ENCODE assay signal across 16 mouse cellular contexts in the genomic region with DNA sequence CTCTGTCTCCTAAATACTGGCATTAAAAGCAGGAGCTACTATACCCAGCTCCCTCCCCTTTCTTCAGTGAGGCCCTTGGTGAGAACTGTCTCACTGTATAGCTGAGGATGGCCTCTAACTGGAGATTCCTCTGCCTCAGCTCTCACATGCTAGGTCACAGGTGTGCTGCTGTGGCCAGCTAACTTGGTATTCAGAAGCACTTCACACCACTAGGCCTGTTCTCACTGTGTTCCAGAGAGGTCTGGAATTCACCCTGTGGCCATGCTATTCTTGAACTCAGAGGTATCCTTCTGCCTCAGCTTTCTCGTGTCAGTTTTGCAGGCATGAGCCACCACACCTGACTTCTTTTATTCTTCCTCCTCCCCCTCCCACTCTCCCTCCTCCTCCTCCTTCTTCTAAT. TPM values are rescaled to one million over a fixed set of nuclear protein-coding genes. Genes with fewer than 3 reads are reported as not detected.
DNase-seq lines count a peak whose midpoint lies in the region; ATAC-seq and TF ChIP-seq lines count a peak whose summit lies in the region.
"Had no signal": no experiment of that assay in that cellular context is flagged by ENCODE, and none has a peak within 500 bp of the region (broad histone marks: within the 10 kb centered on the region; RNA-seq: fewer than 3 reads in every experiment).

No protein-coding gene starts in this region.

- H3K4me1 ChIP-seq in heart, postnatal 0 days (ENCODE audit: control insufficient read depth, insufficient read depth): peaks cover 20% of the 10 kb centered on the region; the same call in 1 of the 2 replicates
- peaks cover 8% of the 10 kb centered on the region; the same call in 1 of the 2 replicates for H3K4me1 ChIP-seq in megakaryocyte, embryonic 14.5 days
- H3K4me1 ChIP-seq in intestine, embryonic 15.5 days (replicated peaks): peaks cover 9% of the 10 kb centered on the region
- peaks cover 4% of the 10 kb centered on the region for H3K4me1 ChIP-seq in neural tube, embryonic 15.5 days

- H3K4me2 ChIP-seq in heart, postnatal 0 days (ENCODE audit: low read depth, low read length): peak overlapping the region; percentile 71
- no peak overlapping the region; the same call in 1 of the 2 replicates for H3K4me2 ChIP-seq in intestine, embryonic 15.5 days (replicated peaks)
- H3K4me2 ChIP-seq in neural tube, embryonic 15.5 days: peak overlapping the region; percentile 54
- H3K4me2 ChIP-seq: forebrain, embryonic 13.5 days; midbrain, embryonic 15.5 days had no signal

- no peak for TF ChIP-seq EP300 in heart, postnatal 0 days (IDR thresholded peaks at IDR 0.05; ENCODE audit: low read depth)

- intact Hi-C loops in heart, postnatal 25 days (cut with DNase I): no loop called here
- intact Hi-C loops in gastrocnemius, postnatal 36 days (cut with DNase I): loop anchor here (5.0 kb wide), 1 partner anchor 46 kb away; no protein-coding TSS in a partner anchor

- no peak overlapping the region for H3K27ac ChIP-seq in heart, postnatal 0 days (ENCODE audit: low read depth)
- H3K27ac ChIP-seq in intestine, embryonic 15.5 days: no peak overlapping the region
- H3K27ac ChIP-seq in neural tube, embryonic 15.5 days (replicated peaks): no peak overlapping the region
- H3K27ac ChIP-seq: forebrain, embryonic 13.5 days; lung, embryonic 15.5 days; midbrain, embryonic 15.5 days had no signal

- H3K4me3 ChIP-seq in heart, postnatal 0 days (ENCODE audit: low read depth, low read length): peak overlapping the region; percentile 63; the same call in 1 of the 2 replicates
- peak overlapping the region; percentile 42 for H3K4me3 ChIP-seq in megakaryocyte, embryonic 14.5 days (replicated peaks)
- peak overlapping the region; percentile 2; the same call in 1 of the 2 replicates for H3K4me3 ChIP-seq in intestine, embryonic 15.5 days (replicated peaks)
- H3K4me3 ChIP-seq in neural tube, embryonic 15.5 days (replicated peaks): no peak overlapping the region
- H3K4me3 ChIP-seq: forebrain, embryonic 13.5 days; lung, embryonic 15.5 days; midbrain, embryonic 15.5 days had no signal

- 0 out of 2 replicates have a peak overlapping the region, but pooled peaks have one; percentile 29 for H3K9ac ChIP-seq in heart, postnatal 0 days (replicated peaks; ENCODE audit: low read depth, low read length)
- no peak overlapping the region for H3K9ac ChIP-seq in intestine, embryonic 15.5 days
- no peak overlapping the region for H3K9ac ChIP-seq in neural tube, embryonic 15.5 days (replicated peaks)
- H3K9ac ChIP-seq: forebrain, embryonic 13.5 days; lung, embryonic 15.5 days; midbrain, embryonic 15.5 days had no signal

- no peaks in the 10 kb centered on the region for H3K27me3 ChIP-seq in heart, postnatal 0 days (ENCODE audit: control insufficient read depth, insufficient read depth, low read length)
- H3K27me3 ChIP-seq in megakaryocyte, embryonic 14.5 days (replicated peaks): no peaks in the 10 kb centered on the region
- H3K27me3 ChIP-seq in intestine, embryonic 15.5 days (replicated peaks): no peaks in the 10 kb centered on the region
- H3K27me3 ChIP-seq in neural tube, embryonic 15.5 days (replicated peaks): no peaks in the 10 kb centered on the region
- H3K27me3 ChIP-seq: forebrain, embryonic 13.5 days; lung, embryonic 15.5 days; midbrain, embryonic 15.5 days had no signal

- no peaks in the 10 kb centered on the region for H3K9me3 ChIP-seq in heart, postnatal 0 days (replicated peaks; ENCODE audit: control insufficient read depth, low read length)
- no peaks in the 10 kb centered on the region for H3K9me3 ChIP-seq in megakaryocyte, embryonic 14.5 days
- H3K9me3 ChIP-seq in intestine, embryonic 15.5 days: no peaks in the 10 kb centered on the region
- H3K9me3 ChIP-seq in neural tube, embryonic 15.5 days (replicated peaks): no peaks in the 10 kb centered on the region
- H3K9me3 ChIP-seq: forebrain, embryonic 13.5 days; lung, embryonic 15.5 days; midbrain, embryonic 15.5 days had no signal

- no peak for DNase-seq in heart, postnatal 0 days (ENCODE audit: low spot score)
- DNase-seq in heart, postnatal 25 days (ENCODE audit: low spot score): no peak
- no peak for DNase-seq in urinary bladder, postnatal 14 days (ENCODE audit: low spot score)
- no peak for DNase-seq in gastrocnemius, postnatal 36 days
- DNase-seq: adrenal gland, postnatal 14 days; cerebellum, adult 18-20 months; kidney, postnatal 14 days had no signal

- peaks cover 23% of the 10 kb centered on the region for H3K36me3 ChIP-seq in heart, postnatal 0 days (replicated peaks; ENCODE audit: control insufficient read depth, insufficient read depth, low read length)
- H3K36me3 ChIP-seq in megakaryocyte, embryonic 14.5 days (replicated peaks; ENCODE audit: low read length): peaks cover 6% of the 10 kb centered on the region
- no peaks in the 10 kb centered on the region for H3K36me3 ChIP-seq in intestine, embryonic 15.5 days
- H3K36me3 ChIP-seq in neural tube, embryonic 15.5 days: no peaks in the 10 kb centered on the region
- H3K36me3 ChIP-seq: midbrain, embryonic 15.5 days had no signal

- 66% methylated on average over 1 of the region's 1 CpGs for WGBS in heart, postnatal 0 days
- WGBS in intestine, embryonic 15.5 days: 76% methylated on average over 1 of the region's 1 CpGs
- WGBS in neural tube, embryonic 15.5 days: 86% methylated on average over 1 of the region's 1 CpGs

- ATAC-seq in heart, postnatal 0 days (ENCODE audit: insufficient read depth, low read depth): no peak
- ATAC-seq in megakaryocyte, adult 5-6 weeks (ENCODE audit: poor library complexity, severe bottlenecking): no peak
- ATAC-seq in intestine, embryonic 15.5 days: no peak
- no peak for ATAC-seq in neural tube, embryonic 15.5 days (ENCODE audit: low FRiP score)
- ATAC-seq: forebrain, embryonic 13.5 days; midbrain, embryonic 15.5 days had no signal

- TF ChIP-seq CTCF in heart, postnatal 0 days (IDR thresholded peaks at IDR 0.05; ENCODE audit: low read depth): no peak

RNA-seq across cellular contexts. Expression of a gene that starts 4.8 kb away (rescaled TPM):
- 264 and 358 TPM in 2 replicates for total RNA-seq in heart, postnatal 0 days (2014; rRNA removed; ENCODE audit: low replicate concordance)
- 169 and 190 TPM in 2 replicates for polyA plus RNA-seq in heart, postnatal 0 days (2015; fragmentation: Nextera tagmentation; extraction: Ambion mirVana)
- 100 to 1,000 TPM; 344 to 347 TPM for total RNA-seq in heart, postnatal 25 days (2021)
- polyA plus RNA-seq in megakaryocyte, embryonic 14.5 days (2012; ENCODE audit: insufficient read depth, low replicate concordance): 1.7 and 34.5 TPM in 2 replicates
- total RNA-seq in megakaryocyte, adult 5-6 weeks (2015): 413 and 446 TPM in 2 replicates
- total RNA-seq in megakaryocyte, adult 5-6 weeks (2017): 238 and 252 TPM in 2 replicates
- polyA plus RNA-seq in intestine, embryonic 15.5 days (2015; fragmentation: Nextera tagmentation; extraction: Ambion mirVana): 338 and 379 TPM in 2 replicates
- polyA plus RNA-seq in neural tube, embryonic 15.5 days (2015; fragmentation: Nextera tagmentation; extraction: Ambion mirVana): 142 and 158 TPM in 2 replicates
- 100 to 1,000 TPM; 109 to 124 TPM for total RNA-seq in gastrocnemius, postnatal 36 days (2021)

RNA-seq across cellular contexts. Expression of a gene that starts 30.1 kb away (rescaled TPM):
- not detected in 2 replicates for total RNA-seq in heart, postnatal 0 days (2014; rRNA removed; ENCODE audit: low replicate concordance)
- 0.54 and 0.87 TPM in 2 replicates for polyA plus RNA-seq in heart, postnatal 0 days (2015; fragmentation: Nextera tagmentation; extraction: Ambion mirVana)
- under 1 TPM in 1 of 2 experiments, not detected in 1; 0.28 TPM for total RNA-seq in heart, postnatal 25 days (2021)
- polyA plus RNA-seq in megakaryocyte, embryonic 14.5 days (2012; ENCODE audit: insufficient read depth, low replicate concordance): not detected in 2 replicates
- total RNA-seq in megakaryocyte, adult 5-6 weeks (2015): not detected in 2 replicates
- total RNA-seq in megakaryocyte, adult 5-6 weeks (2017): 0.28 and 0.33 TPM in 2 replicates
- polyA plus RNA-seq in intestine, embryonic 15.5 days (2015; fragmentation: Nextera tagmentation; extraction: Ambion mirVana): 0.30 and 0.91 TPM in 2 replicates
- polyA plus RNA-seq in neural tube, embryonic 15.5 days (2015; fragmentation: Nextera tagmentation; extraction: Ambion mirVana): 0.28 TPM in 1 of 2 replicates, not detected in the other
- total RNA-seq in gastrocnemius, postnatal 36 days (2021): not detected
- total RNA-seq: adrenal gland, postnatal 14 days; left cerebral cortex, adult 8-10 months had no signal
- polyA plus RNA-seq: embryonic facial prominence, embryonic 11.5 days; forebrain, embryonic 13.5 days had no signal
